ENCODE assay signal across 8 mouse cellular contexts in genomic region chr10:80756099-80756498, GRCm38 (mm10). TPM values are rescaled to one million over a fixed set of nuclear protein-coding genes. Genes with fewer than 3 reads are reported as not detected.
A peak's percentile ranks its signal among the peaks of the same experiment; 100 is the strongest.
DNase-seq lines count a peak whose midpoint lies in the region; ATAC-seq and TF ChIP-seq lines count a peak whose summit lies in the region.

No protein-coding gene starts in this region.

- DNase-seq in lung, postnatal 25 days (ENCODE audit: low spot score), result no peak
- no peak for DNase-seq in limb, embryonic 11.5 days (ENCODE audit: low spot score)
- DNase-seq in layer of hippocampus, postnatal 14 days (ENCODE audit: low spot score in 2 of 2), result no peak
- DNase-seq in cerebellum, adult 18-20 months, result no peak
- no peak for DNase-seq in ovary, adult 18-20 months (ENCODE audit: low spot score)

- WGBS in lung, embryonic 15.5 days, result 26% methylated on average over 3 of the region's 3 CpGs
- 40% methylated on average over 3 of the region's 3 CpGs for WGBS in limb, embryonic 11.5 days
- 17% methylated on average over 3 of the region's 3 CpGs for WGBS in olfactory bulb, adult 2 months

- peak overlapping the region; percentile 96 for H3K9ac ChIP-seq in lung, embryonic 15.5 days
- H3K9ac ChIP-seq in limb, embryonic 11.5 days (ENCODE audit: low read length), result peak overlapping the region; percentile 98

- H3K9me3 ChIP-seq in lung, embryonic 15.5 days, result no peaks in the 10 kb centered on the region
- H3K9me3 ChIP-seq in erythroblast, embryonic 14.5 days (ENCODE audit: control insufficient read depth, low read length), result no peaks in the 10 kb centered on the region
- H3K9me3 ChIP-seq in limb, embryonic 11.5 days (ENCODE audit: control insufficient read depth, low read length), result no peaks in the 10 kb centered on the region

- TF ChIP-seq CTCF in olfactory bulb, adult 2 months (IDR thresholded peaks at IDR 0.05; ENCODE audit: insufficient read depth, low read depth, low read length), result no peak

- H3K27ac ChIP-seq in lung, embryonic 15.5 days, result no peak overlapping the region
- H3K27ac ChIP-seq in limb, embryonic 11.5 days (replicated peaks; ENCODE audit: low read depth, low read length), result no peak overlapping the region
- peak overlapping the region; percentile 69; the same call in 1 of the 2 replicates for H3K27ac ChIP-seq in olfactory bulb, adult 2 months (ENCODE audit: insufficient read depth, low read depth, low read length)

- H3K4me1 ChIP-seq in lung, embryonic 15.5 days, result peaks cover 41% of the 10 kb centered on the region
- peaks cover 85% of the 10 kb centered on the region for H3K4me1 ChIP-seq in erythroblast, embryonic 14.5 days (ENCODE audit: control insufficient read depth)
- peaks cover 31% of the 10 kb centered on the region for H3K4me1 ChIP-seq in limb, embryonic 11.5 days (ENCODE audit: control insufficient read depth, insufficient read depth, low read length)
- peaks cover 47% of the 10 kb centered on the region for H3K4me1 ChIP-seq in olfactory bulb, adult 2 months (ENCODE audit: control insufficient read depth, insufficient read depth, low read length)

- peak overlapping the region; percentile 59 for H3K4me2 ChIP-seq in lung, embryonic 15.5 days
- H3K4me2 ChIP-seq in limb, embryonic 11.5 days (ENCODE audit: low read depth, severe bottlenecking), result peak overlapping the region; percentile 96

- peak overlapping the region; percentile 89 for H3K4me3 ChIP-seq in lung, embryonic 15.5 days
- peak overlapping the region; percentile 100 for H3K4me3 ChIP-seq in erythroblast, embryonic 14.5 days (replicated peaks)
- H3K4me3 ChIP-seq in limb, embryonic 11.5 days (ENCODE audit: low read depth, low read length), result peak overlapping the region; percentile 97
- peak overlapping the region; percentile 67 for H3K4me3 ChIP-seq in olfactory bulb, adult 2 months (ENCODE audit: insufficient read depth, low read depth, low read length)

- no peak for ATAC-seq in lung, embryonic 15.5 days (ENCODE audit: borderline replicate concordance, extremely low read depth, low FRiP score, low TSS enrichment)
- no peak for ATAC-seq in limb, embryonic 11.5 days (ENCODE audit: insufficient number of reproducible peaks, low FRiP score, low TSS enrichment, low read depth)

- H3K36me3 ChIP-seq in lung, embryonic 15.5 days, result no peaks in the 10 kb centered on the region
- peaks cover 47% of the 10 kb centered on the region for H3K36me3 ChIP-seq in erythroblast, embryonic 14.5 days (ENCODE audit: control insufficient read depth)
- no peaks in the 10 kb centered on the region for H3K36me3 ChIP-seq in limb, embryonic 11.5 days (ENCODE audit: control insufficient read depth, insufficient read depth, low read length)

- H3K27me3 ChIP-seq in lung, embryonic 15.5 days, result no peaks in the 10 kb centered on the region
- no peaks in the 10 kb centered on the region for H3K27me3 ChIP-seq in erythroblast, embryonic 14.5 days (ENCODE audit: control insufficient read depth)
- no peaks in the 10 kb centered on the region for H3K27me3 ChIP-seq in limb, embryonic 11.5 days (ENCODE audit: control insufficient read depth, insufficient read depth, low read length)

- TF ChIP-seq POLR2A in olfactory bulb, adult 2 months (IDR thresholded peaks at IDR 0.05; ENCODE audit: insufficient read depth, low read depth, low read length), result no peak

RNA-seq across cellular contexts. Expression of gene Dot1l, which starts 1.1 kb away (rescaled TPM):
- 15.5 and 18.3 TPM in 2 replicates for polyA plus RNA-seq in lung, embryonic 15.5 days (2015; fragmentation: Nextera tagmentation; extraction: Ambion mirVana)
- polyA plus RNA-seq in erythroblast, embryonic 14.5 days (2012), result 8.8 and 9.8 TPM in 2 replicates
- polyA plus RNA-seq in limb, embryonic 11.5 days (2014; fragmentation: Nextera tagmentation; extraction: Ambion mirVana), result 23.0 and 27.8 TPM in 2 replicates
- 106 and 235 TPM in 2 replicates for polyA plus RNA-seq in olfactory bulb, adult 2 months (2012; ENCODE audit: insufficient read depth, insufficient read length, low replicate concordance, missing spikeins)
- 10 to 100 TPM; 60.6 to 62.2 TPM for total RNA-seq in layer of hippocampus, postnatal 14 days (2021)

RNA-seq across cellular contexts. Expression of gene Ap3d1, which starts 14.0 kb away (rescaled TPM):
- 68.2 and 72.4 TPM in 2 replicates for polyA plus RNA-seq in lung, embryonic 15.5 days (2015; fragmentation: Nextera tagmentation; extraction: Ambion mirVana)
- 2.5 and 2.6 TPM in 2 replicates for polyA plus RNA-seq in erythroblast, embryonic 14.5 days (2012)
- polyA plus RNA-seq in limb, embryonic 11.5 days (2014; fragmentation: Nextera tagmentation; extraction: Ambion mirVana), result 67.8 and 68.5 TPM in 2 replicates
- polyA plus RNA-seq in olfactory bulb, adult 2 months (2012; ENCODE audit: insufficient read depth, insufficient read length, low replicate concordance, missing spikeins), result 105 TPM in 1 of 2 replicates, not detected in the other
- total RNA-seq in layer of hippocampus, postnatal 14 days (2021), result 100 to 1,000 TPM; 137 to 144 TPM

RNA-seq across cellular contexts. Expression of gene Sf3a2, which starts 41.9 kb away (rescaled TPM):
- 60.1 and 64.7 TPM in 2 replicates for polyA plus RNA-seq in lung, embryonic 15.5 days (2015; fragmentation: Nextera tagmentation; extraction: Ambion mirVana)
- 68.4 and 69.3 TPM in 2 replicates for polyA plus RNA-seq in erythroblast, embryonic 14.5 days (2012)
- 122 and 130 TPM in 2 replicates for polyA plus RNA-seq in limb, embryonic 11.5 days (2014; fragmentation: Nextera tagmentation; extraction: Ambion mirVana)
- polyA plus RNA-seq in olfactory bulb, adult 2 months (2012; ENCODE audit: insufficient read depth, insufficient read length, low replicate concordance, missing spikeins), result not detected in 2 replicates
- total RNA-seq in layer of hippocampus, postnatal 14 days (2021), result 10 to 100 TPM; 41.0 to 45.9 TPM

RNA-seq across cellular contexts. Expression of gene Plekhj1, which starts 42.3 kb away (rescaled TPM):
- polyA plus RNA-seq in lung, embryonic 15.5 days (2015; fragmentation: Nextera tagmentation; extraction: Ambion mirVana), result 116 and 118 TPM in 2 replicates
- polyA plus RNA-seq in erythroblast, embryonic 14.5 days (2012), result 32.7 and 39.3 TPM in 2 replicates
- 141 and 145 TPM in 2 replicates for polyA plus RNA-seq in limb, embryonic 11.5 days (2014; fragmentation: Nextera tagmentation; extraction: Ambion mirVana)
- polyA plus RNA-seq in olfactory bulb, adult 2 months (2012; ENCODE audit: insufficient read depth, insufficient read length, low replicate concordance, missing spikeins), result not detected in 2 replicates
- 10 to 100 TPM; 57.1 to 57.8 TPM for total RNA-seq in layer of hippocampus, postnatal 14 days (2021)

RNA-seq across cellular contexts. Expression of gene Amh, which starts 48.9 kb away (rescaled TPM):
- polyA plus RNA-seq in lung, embryonic 15.5 days (2015; fragmentation: Nextera tagmentation; extraction: Ambion mirVana), result 0.09 and 0.13 TPM in 2 replicates
- 0.33 and 0.43 TPM in 2 replicates for polyA plus RNA-seq in erythroblast, embryonic 14.5 days (2012)
- polyA plus RNA-seq in limb, embryonic 11.5 days (2014; fragmentation: Nextera tagmentation; extraction: Ambion mirVana), result not detected in 2 replicates
- polyA plus RNA-seq in olfactory bulb, adult 2 months (2012; ENCODE audit: insufficient read depth, insufficient read length, low replicate concordance, missing spikeins), result not detected in 2 replicates
- 1 to 10 TPM; 2.4 to 2.9 TPM for total RNA-seq in layer of hippocampus, postnatal 14 days (2021)
